Mouse (Mus musculus): Measurements from ENCODE around the gene Pip5k1b.

Pip5k1b gene

DNA sequence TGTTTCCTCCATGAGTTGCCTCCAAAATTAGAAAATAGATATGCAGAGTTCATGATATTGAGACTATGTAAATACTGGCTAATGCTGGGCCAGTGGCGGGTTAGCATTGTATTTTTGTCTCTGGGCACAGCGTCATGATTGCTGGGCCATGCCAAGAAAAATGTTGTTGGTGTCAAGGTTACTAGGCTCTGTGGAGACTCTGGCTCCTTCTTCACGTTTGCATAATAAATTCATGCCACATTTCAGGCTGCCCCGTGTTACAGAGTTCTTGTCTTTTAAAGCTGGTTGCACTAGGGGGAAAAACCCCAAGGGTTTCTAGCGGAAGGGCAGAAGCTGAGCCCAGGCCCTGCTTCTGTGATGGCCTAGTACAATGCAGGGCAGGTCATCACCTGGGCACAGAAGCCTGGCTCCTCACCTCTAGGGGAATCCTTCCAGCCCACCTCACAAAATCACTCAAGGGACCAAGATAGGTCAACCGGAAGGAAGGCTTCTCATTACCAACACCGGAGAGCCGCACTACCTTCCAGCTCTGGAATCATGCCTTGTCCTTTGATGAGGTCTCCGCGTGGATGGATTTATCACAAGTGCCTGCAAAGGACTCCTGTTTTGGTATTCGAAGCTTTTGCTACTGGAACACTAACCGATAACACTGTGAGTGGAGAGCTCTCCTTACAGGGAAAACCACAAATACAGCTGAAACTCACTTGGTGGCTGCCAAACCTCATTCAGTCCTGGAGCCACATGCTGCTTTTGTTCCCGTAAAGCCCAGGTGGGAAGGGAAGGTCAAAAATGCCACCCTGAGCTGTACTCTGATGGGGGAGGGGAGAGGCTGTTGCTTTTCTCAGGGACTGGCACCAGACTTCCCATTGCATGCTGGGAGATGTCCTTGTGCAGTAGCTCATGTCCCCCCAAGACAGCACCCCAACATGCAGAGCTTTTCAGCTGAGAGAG, 248.1 kb downstream of the Pip5k1b start:
- no peak for DNase-seq (ENCODE audit: low read depth)

DNA sequence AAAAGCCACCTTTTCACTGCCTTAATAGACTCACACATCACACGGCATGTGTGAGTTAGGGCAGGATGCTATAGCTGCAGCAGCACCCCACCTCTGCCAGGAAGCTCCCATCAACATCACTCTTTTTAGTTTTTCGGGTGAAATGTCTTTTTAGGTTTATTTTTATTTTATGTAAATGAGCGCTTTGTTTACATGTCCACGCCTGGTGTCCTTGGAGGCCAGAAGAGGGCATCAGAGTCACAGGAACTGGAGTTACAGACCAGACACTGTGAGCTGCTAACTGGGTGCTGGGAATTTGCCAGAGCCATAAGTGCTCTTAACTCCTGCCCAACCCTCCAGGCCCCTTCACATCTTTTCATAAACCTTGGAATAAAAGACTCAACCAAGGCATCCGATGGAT, 249.3 kb downstream of the Pip5k1b start:
- peak; percentile 29 for DNase-seq (ENCODE audit: low read depth)

- DNase-seq (ENCODE audit: low read depth) = no peak
These were observed 253.5 kb downstream of the Pip5k1b start for GRCm38 (mm10) chr19:24302198-24302597.

GRCm38 (mm10) chr19:24301768-24302148, 253.9 kb downstream of the Pip5k1b start:
- DNase-seq (ENCODE audit: low read depth) = no peak

GRCm38 (mm10) chr19:24300994-24301767, 254.5 kb downstream of the Pip5k1b start:
- DNase-seq (ENCODE audit: low read depth) = peak; percentile 83

DNA sequence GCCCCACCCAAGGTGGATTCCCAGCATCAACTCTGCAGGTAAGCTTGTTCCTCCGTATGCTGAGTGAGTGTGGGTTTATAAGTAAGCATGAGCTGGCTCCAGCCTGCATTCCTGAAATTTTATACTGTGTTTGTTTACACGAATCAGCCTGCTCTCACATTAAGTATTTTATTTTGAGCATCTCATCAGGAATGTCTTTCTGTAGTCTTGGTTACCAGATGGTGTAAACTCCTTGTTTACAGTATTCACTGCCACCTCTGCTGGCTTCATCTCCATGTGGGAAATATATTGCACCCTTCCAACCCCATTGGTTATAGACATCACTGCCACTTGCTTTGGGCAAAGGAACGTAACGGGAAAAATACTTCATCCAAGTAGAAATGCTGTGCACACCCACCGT, 262.1 kb downstream of the Pip5k1b start:
- DNase-seq (ENCODE audit: low read depth) = no peak

DNA sequence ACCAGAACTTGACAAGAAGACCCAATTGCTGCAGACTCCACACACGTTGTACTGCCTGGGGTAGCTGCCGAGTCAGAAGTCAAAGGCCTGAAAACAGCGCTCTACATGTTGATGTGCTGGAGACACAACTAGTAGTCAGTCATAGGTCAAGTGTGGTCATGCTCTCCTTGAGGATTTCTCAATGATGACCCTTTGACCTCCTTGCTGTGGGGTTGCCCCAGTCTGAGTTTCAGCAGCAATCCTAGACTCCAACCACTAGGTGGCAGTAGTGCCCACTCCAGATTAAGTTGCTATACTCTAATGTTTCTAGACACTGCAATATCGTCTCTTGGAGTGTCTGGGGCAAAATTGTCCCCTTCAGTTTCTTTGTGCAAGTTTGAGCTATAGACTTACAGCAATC, 271.5 kb downstream of the Pip5k1b start:
- peak; percentile 84 for DNase-seq (ENCODE audit: low read depth)

DNA sequence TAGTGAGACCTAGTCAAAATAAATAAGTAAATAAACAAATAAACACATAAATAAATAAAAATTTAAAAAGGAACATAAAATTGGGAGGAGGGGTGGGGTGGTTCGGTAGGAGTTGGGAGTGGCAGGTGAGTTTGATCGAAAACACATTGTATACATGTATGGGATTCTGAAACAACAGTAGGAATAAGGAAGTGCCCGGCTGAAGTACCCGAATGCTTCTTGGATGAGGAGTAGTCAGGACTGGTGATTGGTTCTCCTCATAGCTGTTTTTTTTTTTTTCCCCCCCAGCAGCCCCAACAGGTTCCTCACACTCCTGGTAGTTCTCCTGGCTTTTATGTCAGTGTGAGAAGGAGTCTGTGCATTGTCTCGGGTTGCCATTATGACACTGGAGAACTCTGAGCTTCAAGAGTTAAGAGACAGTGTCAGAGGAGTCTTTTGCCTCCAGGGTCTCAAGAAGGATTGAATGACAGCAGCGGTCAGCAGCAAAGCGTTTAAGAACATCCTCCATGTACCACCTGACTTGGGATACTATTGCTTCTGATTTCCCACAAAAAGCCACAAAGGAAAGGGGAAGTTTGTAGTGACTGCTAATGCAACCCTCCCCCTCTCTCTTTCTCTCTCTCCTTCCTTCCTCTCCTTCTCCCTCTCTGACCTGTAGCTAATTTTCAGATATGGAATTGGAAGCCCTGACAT, 274.2 kb downstream of the Pip5k1b start:
- DNase-seq (ENCODE audit: low read depth) = peak; percentile 63

- peak; percentile 96 for DNase-seq (ENCODE audit: low read depth)
These were observed 275.0 kb downstream of the Pip5k1b start, which contains the start of gene Fxn for GRCm38 (mm10) chr19:24280601-24281228. Gene Fxn (minus strand): TSS chr19:24280605.

DNA sequence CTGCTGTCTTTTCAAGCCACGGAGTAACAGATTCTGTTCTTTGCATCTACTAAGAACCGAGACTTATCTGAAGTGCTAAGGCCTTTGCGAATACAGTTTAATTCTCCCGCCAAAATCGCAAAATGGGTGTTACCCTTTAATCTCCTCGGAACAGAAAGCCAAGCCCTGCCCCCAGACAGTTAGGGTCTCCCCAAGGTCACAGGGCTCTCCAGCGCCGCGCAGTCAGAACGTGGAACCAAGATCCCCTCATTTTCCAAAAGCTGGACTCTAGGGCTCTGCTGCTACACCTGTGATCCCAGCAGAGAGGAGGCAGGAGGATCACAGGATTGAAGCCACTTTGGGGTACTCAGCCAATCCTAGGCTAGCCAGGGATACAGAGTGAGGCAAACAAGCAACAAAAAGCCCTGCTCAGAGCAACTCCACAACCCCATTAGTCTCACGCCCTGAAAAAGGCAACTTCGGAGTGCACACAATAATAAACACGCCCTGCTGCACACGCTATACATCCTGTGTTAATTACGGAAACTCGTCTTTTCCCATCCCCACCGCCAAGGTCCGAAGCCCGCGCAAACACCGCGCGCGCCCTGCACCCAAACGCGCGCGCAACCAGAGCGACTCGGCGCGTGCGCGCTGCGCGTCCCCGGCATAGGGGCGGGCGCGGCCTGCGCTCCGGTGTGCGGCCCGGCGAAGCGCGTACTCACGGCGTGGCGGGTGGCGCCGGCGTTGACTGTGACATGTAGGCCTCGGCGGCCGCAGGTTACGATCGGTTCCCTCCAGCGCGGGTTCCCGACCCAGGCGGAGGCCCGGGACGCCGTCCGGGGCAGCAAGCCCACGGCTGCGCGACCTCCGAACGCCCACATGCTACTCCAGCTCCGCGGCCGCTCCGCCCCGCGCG, 275.7 kb downstream of the Pip5k1b start:
- DNase-seq (ENCODE audit: low read depth) = peak; percentile 87

DNA sequence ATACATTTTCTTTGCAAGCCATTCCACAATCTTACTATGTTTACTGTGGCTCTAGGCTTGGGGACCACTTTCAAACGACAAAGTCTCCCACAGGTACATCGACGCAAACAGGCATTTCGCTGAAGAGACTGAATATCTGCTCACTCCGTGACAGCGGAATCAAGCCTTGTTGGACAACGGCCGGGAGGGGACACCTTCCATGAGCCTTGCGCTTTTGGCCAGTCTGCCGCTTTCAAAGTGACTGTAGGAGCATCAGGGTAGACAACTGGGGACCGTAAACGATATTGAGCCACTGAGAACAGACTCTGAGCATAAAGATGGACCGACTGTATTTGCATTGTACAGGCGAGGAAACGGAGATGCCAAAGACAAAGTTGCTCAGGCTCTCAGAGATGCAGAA, 276.8 kb downstream of the Pip5k1b start:
- no peak for DNase-seq (ENCODE audit: low read depth)

DNA sequence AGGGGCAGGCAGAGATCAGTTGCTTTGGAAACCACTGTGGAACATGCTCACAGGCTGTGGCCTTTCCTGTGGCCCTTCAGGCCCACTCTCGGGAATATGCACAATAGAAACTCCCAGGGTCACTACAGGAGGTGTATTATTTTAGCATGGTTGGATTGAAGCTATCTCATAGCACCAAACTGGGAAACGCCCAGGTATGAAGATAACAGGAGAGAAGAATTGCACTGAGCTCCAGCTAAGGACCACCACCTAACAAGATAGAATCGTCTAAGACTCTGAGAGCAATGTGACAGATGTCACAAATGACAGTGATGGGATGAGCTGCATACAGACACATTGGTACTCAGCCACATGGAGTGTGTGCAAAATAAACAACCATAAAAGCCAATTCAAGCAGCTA, 281.4 kb downstream of the Pip5k1b start:
- DNase-seq (ENCODE audit: low read depth) = no peak

DNA sequence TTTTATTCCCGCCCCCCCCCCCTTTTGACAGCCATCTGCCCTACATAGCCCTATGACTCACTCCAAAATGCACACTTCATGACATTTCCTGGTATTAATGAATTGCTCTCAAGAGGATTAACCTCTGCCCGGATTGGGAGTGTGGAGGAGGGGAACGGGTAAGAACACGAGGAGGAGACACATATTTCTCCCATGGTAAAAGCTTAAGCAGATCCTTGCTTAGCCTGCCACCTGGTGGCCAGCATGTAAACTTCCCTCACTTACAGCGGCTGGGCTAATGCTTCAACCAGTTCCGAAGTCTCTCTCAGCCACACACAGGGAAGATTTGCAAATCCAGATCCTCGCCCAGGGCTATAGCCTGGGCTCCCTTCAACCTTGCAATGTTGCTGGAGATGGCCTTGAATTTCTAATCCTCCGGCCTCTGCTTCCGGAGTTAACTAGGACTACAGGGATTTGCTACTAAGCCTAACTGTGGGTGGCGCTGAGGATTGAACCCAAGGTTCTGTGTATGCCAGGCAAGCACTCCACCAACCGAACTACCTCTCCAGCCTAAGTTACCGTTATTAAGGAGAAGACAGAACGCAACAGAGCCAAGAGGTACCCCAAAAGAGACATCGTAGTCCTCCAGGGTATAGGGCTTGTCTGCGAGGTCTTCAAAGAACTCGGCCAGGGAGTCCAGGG, 283.8 kb downstream of the Pip5k1b start:
- DNase-seq (ENCODE audit: low read depth) = peak; percentile 90

DNA sequence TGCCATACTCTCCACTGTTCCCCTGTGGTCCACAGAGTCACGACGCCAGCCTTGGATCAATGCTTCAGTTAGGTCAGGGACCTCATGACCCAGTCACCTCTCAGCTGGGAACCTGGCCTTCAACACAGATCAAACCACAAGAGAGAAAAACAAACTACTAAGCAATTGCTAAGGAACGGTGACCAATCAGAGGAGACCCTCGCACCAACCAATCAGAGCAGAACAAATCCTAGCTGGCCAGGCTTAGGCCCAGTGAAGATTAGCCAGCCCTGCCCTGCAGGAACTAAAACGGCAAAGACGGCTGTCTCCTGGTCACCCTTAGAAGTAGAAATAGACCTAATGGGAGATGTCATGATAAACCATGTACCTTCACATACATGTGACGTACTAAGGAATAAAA, 284.3 kb downstream of the Pip5k1b start:
- peak; percentile 30 for DNase-seq (ENCODE audit: low read depth)

DNA sequence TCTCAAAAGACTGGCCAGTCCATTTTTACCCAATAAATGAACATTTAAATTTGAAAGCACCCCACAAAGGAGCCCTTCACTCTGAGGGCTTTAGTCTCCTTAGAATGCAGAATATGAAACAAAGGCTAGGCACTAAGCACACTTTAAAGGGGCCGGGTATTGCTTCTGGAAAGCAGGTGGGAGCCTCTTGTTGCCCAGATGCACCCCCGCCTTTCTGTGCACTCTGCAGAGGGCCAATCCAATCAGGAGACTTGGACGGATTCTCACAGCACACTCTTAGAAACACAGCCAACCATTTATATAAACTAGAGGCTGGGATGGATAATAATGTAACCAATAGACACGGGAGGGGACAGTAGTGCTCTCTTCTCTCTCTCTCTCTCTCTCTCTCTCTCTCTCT, 287.1 kb downstream of the Pip5k1b start:
- no peak for DNase-seq (ENCODE audit: low read depth)

DNA sequence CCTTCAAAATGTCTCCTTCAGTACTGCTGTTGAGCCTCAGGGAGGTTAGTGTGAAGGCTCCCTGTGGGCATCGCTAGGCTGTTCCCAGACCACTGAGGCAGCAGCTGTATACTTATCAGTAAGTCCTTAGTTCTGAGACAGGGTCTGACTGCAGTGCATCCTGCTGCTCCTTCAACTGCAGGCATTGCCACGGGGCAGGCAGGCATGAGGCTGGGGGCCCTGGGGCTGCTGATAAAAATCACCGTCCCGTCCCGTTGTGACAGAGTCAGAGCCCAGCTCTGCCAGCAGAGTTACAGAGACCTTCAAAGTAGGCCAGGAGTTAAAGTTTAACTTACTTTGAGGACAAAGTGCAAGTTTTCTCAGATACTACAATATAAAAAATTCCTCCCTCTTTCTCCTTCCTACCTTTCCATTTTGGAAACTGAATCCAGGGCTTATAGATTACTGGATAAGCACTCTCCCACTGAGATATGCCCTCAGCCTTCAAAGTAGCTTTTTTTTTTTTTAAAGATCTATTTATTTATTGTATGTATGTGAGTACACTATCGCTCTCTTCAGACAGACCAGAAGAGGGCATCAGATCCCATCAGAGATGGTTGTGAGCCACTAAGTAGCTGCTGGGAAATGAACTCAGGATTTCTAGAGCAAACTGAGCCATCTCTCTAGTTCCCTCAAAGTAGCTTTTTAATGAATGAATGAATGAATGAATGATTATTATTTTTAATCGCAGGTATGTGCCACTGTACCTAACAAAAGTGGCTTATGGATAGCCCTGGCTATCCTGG, 289.4 kb downstream of the Pip5k1b start:
- peak; percentile 18 for DNase-seq (ENCODE audit: low read depth)

GRCm38 (mm10) chr19:24264991-24265390, 290.7 kb downstream of the Pip5k1b start:
- peak; percentile 90 for DNase-seq (ENCODE audit: low read depth)

- no peak for DNase-seq (ENCODE audit: low read depth)
These were observed 292.9 kb downstream of the Pip5k1b start for GRCm38 (mm10) chr19:24262736-24263135.

All from 416B (cell line).